Mouse (Mus musculus): ENCODE data around the gene Thsd4.

Gene Thsd4

DNA sequence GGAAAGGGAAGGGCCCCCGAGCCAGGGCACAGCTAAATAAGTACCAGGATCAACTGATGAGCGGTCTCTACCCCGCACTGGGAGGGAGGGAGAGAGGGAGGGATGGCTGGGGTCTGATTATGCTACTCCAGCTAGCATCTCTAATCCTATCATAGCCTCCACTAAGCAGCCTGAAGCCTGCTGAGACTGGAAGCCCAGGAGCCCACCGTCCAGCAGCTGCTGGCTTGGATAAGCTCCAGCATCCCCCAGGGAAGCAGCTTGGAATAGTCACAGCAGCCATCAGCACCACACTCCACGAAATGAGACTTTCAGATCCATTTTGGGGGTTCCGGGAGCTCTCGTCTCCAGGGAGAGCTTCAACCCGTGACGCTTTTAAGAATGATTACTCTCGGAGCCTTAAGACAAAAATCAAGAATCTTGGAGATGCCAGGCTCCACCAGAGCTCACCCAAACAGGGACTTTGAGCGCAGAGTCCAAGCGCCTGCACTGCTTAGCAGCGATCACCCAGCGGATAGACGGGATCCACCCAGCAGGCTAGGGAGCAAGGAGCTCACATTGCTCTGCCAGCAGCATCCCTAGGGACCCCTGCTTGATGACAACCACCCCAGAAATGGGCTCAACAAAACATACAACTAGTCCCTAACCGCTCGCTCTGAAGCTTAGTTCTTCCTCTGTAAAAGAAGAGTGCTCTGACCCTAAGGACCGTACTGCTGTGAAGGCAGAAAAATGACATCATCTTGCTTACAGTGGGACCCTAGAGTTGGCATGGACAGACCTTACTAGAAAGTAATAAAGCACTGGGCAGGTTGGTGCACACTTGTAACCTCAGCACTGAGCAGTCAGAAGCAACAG, 64.3 kb downstream of the Thsd4 start:
- no peak for DNase-seq (ENCODE audit: low read depth in 2 of 2, low spot score in 2 of 2)

DNA sequence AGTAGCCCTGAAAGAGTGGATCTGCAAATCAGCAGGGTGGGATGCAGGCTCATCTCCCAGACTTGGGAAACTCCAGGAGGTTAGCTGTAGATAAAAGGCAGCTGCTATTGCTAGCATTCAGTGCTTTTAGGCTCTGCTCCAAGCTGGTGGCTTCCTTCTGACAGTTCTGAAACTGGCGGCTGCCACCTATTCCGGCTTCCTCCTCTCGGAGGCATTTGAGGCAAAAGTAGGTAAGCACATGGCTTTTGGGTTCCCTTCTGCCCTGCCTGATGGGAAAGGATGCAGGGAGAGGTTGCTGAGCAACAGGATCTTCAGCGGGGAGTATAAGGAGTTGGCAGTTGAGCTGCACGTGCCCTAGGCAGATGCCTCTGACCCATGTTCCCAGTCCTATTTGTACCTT, 65.2 kb downstream of the Thsd4 start:
- DNase-seq (ENCODE audit: low read depth in 2 of 2, low spot score in 2 of 2): no peak

DNA sequence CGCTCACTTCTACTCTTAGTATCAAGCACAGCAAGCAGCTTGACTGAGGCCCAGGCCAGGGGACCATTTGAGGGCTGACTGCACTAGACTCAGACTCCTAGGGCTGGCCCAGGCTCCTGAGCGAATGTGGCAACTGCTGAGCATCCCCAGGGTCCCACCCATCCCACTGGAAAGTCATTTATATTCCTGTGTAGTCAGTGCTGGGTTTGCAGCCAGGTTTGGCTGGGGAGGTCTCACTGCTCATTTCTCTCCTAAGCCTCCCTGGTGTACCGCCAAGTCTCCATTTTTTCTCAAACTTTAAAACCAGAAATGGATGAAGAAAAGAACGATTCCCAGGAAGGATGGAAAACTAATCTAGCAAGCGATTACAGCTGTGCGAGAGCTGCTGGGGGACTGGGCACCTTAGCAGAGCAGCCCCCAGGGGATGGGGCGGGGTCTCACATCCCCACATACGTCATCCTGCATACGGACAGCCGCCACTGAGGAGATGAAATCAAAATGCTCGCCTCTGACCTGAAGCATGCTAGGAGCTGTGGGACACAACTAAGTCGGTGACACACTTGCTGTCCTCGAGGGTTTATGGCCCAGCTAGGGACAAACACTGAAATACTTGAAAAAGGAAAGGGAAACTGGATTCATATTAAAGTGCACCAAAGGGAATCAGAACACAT, 67.3 kb downstream of the Thsd4 start:
- no peak for DNase-seq (ENCODE audit: low read depth in 2 of 2, low spot score in 2 of 2)

DNA sequence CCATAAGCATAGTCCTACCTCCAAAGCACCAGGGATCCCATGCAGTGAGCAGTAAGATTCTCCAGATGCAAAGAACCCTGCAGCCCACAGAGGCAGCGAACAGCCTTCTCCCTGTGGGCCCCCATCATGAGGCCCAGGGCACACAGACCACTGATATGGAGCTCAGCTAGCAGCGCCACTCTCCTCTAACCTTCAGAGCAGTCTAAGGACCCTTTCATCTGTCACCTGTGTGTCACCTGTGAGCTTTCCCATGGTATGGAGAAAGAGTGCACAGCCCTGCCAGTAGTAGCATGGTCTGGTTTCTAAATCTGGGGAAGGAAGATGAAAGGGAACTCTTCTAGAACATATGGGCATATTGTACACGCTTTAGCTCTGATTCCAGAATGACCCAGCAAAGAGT, 72.3 kb downstream of the Thsd4 start:
- DNase-seq (ENCODE audit: low read depth in 2 of 2, low spot score in 2 of 2): no peak

DNA sequence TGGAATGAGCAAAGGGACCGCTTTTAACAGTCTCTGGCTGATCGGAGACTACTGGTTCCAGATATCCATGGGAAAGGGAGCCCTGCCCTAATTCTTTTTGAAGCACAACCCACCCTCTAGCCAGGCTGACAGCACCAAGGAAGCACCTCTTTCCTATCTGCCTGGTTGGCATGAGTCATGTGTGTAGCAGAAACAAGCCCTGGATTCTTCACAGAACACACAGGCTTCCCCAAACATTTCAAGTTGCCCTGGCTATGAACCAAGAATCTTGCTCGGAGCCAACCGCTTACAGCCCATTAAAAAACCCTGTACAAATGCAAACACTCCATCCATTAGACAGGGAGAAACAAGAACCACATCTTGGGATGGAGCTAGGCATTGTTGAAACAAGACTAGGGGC, 76.0 kb downstream of the Thsd4 start:
- no peak for DNase-seq (ENCODE audit: low read depth in 2 of 2, low spot score in 2 of 2)

DNA sequence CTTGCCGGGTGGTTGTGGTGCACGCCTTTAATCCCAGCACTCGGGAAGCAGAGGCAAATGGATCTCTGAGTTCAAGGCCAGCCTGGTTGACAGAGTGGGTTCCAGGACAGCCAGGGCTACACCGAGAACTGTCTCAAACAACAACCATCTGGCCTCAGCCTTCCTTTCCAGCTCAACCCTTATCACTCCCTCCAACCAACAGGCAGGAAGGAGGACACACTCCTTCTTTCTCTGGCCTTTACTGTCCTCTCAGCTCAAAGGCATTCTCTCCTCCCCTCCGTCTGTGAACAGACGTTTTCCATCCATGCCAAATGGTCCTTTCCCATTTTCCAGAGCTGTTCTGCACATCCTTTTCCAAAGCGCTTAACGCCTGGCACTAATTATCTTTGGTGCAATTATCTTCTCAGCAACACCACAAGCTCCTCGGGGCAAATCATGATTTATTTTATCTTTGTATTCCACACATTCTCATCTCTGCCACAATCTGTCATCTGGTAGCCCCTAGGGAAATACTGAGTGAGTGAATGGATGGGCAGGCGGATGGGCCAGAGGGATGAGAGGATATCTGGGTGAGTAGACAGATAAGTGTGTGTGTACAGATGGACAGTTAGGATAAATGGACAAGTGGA, 80.5 kb downstream of the Thsd4 start:
- DNase-seq (ENCODE audit: low read depth in 2 of 2, low spot score in 2 of 2): no peak

DNA sequence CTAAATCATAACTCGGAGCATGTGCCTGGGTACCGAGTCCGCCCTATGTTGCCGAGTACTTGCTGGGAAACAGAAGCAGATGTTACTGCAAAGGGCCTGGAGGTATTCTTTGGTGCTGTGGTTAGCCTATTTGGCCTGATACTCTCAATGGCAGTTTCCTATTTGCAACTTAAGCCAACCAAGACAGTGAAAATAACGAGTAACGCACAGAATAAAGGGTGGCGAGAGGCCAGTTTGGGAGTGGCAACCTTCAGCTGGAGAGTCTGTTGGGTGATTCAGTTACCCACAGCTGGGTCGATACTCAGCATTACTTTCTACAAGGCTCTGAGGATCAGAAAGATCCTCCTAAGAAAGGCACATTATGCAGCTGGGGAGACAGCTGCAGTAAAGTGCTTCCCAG, 81.3 kb downstream of the Thsd4 start:
- DNase-seq (ENCODE audit: low read depth in 2 of 2, low spot score in 2 of 2): no peak

DNA sequence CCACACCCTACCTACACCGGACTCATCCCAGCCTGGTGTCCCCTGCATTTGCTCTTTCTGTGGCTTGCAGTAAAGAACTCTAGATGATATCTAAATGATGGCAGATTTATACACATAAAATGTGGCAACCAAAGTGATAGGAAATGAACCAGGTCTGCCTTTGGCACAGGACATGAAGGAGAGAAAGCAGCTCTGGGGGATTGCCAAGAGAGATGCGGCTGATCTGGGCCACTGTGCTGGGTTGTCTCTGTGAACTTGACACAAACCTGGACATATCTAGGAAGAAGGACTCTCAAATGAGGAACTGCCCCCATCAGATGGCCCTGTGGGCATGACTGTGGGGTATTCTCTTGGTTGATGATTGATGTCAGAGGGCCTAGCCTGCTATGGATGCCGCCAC, 85.6 kb downstream of the Thsd4 start:
- no peak for DNase-seq (ENCODE audit: low read depth in 2 of 2, low spot score in 2 of 2)

DNA sequence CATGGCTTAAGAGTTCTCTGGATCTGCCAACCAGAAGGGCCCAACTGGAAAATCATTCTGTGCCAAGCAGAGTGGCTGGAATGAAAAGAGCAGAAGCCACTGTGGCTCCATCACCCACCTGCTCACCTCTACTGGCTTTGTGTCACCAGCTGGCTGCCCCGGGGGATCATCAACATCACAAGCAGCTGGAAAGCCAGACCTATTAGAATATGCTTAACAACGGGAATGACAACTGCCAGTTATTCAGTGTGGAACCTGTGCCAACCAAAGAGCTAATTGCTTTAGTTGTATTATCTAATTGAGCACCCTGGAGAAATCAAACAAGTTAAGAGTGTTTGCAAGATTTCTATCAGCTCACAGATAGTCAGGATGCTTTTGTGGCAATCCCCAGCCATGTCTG, 87.8 kb downstream of the Thsd4 start:
- no peak for DNase-seq (ENCODE audit: low read depth in 2 of 2, low spot score in 2 of 2)

DNA sequence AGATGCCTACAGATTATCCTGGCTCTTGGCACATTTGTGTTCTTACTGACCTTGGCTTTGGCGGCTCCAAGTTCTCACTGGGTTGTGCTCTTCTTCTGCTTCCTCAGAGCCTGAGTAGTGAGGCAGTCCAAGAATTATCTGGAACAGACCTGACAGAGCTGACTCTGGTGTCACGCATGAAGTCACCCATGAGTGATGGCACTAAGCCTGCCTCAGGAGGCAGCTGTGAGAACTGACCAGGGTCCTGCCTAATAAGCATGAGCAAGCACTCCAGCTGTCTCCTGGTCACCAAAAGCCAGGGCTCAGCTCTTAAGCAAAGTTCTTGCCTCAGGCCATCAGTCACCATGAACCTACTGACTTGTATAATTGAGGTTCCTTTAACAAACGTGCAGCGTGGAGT, 89.9 kb downstream of the Thsd4 start:
- DNase-seq (ENCODE audit: low read depth in 2 of 2, low spot score in 2 of 2): no peak

DNA sequence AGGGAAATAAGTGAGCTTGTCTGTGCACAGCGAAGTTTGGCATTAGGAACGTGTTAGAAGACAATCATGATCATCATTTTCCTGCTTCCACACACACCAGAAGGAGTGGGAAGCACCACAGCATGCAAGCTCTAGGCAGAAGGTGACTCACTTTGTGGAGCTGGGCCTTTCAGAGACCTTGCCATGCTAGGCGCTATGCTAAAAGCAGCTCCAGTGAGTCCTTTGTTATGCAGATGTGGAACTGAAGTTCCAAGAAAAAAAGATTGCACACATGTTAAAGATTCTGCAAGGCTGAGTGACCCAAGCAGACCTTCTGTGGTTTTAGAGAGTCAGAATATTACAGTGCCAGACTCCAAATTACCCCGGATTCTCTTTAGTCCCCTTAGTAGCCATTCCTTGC, 91.8 kb downstream of the Thsd4 start:
- DNase-seq (ENCODE audit: low read depth in 2 of 2, low spot score in 2 of 2): no peak

DNA sequence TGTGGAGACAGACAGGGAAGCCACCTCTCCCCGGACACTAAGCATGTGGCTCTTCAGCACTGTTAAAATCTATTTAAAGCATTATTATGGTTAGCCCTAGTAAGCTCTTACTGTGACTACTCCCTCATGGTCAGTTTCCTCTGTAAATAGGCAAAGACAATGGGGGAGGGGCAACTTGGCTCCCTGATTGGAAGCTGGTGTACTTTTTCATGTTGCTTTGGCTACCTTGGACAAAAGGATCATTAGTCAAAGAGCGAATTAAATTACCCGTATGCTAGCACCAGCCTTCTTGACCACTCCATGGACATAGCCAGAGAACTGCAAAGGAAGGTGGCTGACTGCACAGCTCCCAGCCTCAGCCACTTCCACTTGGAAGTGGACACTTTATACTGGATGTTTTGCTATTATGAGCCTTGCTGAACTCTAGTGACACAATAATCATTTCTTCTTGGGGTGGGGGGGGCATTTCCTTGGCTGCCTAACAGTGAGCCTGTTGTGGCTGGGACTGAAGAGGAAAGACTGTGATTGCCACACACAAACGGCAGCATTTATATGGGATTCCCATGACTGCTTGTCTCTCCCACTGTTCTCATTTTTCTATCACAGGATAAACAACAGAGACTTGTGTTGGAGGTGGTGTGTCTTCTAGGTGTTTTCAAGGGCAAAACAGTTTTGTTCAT, 107.6 kb downstream of the Thsd4 start:
- no peak for DNase-seq (ENCODE audit: low read depth in 2 of 2, low spot score in 2 of 2)

DNA sequence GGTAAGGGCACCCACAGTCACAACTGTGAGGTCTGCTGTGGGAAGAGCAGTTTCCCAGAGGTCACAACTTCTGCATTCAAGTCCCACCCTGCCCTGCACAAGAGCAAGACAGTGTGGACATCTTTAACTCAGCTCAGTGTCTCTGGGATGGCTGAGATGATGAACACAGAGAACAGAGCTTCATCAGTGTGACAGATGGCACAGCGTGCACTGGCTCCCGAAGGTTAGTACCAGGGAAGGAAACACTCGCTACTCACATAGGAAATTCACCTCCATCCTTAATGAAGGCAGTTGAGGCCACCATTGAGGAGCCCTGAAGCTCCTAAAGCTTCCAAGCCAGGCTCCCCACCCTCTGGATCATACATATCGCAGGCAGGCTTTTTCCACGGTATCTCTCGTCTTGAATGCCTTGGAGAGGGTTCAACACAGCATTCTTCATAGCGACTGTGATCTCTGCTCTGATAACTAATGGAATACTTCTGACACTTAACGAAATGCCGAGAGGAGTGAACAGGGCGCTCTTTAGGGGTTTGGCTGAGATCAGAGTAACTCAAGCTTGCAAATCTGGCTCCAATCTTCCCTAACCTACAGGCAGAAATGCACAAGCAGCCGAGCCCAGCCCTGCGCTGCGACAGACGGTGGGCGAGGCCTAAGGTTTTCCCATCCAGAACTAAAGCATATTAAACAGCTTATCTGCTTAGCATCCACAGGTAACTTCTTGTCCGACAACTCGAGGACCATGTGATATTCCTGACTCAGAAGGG, 110.8 kb downstream of the Thsd4 start:
- DNase-seq (ENCODE audit: low read depth in 2 of 2, low spot score in 2 of 2): no peak

DNA sequence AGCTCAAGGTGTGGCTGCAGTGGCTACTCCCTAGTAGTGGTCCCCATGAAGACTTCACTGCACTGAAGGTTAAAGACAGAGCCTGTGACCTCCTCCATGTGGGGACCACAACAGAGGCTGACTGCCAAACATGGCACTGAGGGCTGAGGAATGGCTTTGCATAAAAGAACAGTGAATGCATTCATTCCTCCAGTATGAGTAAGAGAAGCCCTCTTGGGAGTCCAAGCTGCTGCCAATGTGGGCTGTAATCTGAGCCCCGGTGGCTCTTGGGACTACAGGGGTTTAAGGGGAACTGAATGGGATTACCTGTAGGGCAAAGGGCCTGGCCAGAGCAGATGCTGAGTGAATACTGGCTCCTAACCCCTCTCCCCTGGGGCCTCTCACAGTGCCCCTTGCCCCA, 114.5 kb downstream of the Thsd4 start:
- DNase-seq (ENCODE audit: low read depth in 2 of 2, low spot score in 2 of 2): no peak

DNA sequence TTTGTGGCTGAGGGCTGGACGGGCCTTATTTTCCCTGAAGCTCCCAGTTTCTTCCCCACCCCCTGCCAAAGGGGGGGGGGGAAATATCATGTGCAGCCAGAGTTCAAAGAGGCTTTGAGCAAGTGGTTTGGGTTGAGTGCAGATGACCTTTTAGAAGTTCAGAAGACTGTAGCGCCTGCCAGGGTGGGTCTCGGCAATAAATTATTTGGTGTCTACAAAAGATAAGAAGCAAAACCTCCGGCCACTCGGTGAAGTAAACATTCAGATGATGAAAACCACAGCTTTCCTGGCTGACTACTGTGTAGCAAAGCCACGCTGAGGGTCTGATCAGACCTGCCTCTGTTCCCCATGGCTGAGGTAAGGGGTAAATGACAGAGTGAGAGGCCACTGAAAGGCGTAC, 116.1 kb downstream of the Thsd4 start:
- no peak for DNase-seq (ENCODE audit: low read depth in 2 of 2, low spot score in 2 of 2)

DNA sequence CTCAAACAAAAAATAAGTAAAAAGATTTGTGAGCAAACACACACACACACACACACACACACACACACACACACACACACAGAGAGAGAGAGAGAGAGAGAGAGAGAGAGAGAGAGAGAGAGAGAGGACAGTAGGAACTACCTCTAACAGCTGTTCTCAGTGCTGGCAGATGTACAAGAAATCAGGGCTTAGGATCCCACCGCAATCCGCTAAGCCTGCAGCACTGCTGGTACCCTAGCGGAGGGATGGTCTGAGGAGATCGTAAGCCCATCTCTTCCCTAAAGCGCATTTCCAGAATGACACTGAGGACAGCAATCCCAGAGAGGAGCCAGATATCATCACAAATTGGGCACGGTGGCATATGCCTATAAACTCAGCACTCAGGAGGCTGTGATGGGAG, 119.2 kb downstream of the Thsd4 start:
- DNase-seq (ENCODE audit: low read depth in 2 of 2, low spot score in 2 of 2): no peak

DNA sequence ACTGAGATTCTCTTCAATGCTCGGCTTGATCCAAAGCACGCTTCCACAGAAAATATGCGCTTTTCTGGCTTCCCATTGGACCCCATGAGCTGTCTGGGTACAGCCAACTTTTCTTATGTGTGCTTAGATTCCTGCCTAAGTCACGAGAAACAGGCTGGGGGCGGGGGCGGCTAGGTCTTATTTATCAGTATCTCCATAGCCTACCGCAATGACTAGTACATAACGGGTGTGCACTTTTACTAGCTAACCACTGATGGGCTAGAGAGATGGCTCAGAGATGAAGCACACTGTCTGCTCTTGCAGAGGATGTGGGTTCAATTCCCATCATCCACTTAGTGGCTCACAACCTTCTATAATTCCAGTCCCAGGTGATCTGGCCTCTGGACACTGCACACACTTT, 121.8 kb downstream of the Thsd4 start:
- DNase-seq (ENCODE audit: low read depth in 2 of 2, low spot score in 2 of 2): no peak

DNA sequence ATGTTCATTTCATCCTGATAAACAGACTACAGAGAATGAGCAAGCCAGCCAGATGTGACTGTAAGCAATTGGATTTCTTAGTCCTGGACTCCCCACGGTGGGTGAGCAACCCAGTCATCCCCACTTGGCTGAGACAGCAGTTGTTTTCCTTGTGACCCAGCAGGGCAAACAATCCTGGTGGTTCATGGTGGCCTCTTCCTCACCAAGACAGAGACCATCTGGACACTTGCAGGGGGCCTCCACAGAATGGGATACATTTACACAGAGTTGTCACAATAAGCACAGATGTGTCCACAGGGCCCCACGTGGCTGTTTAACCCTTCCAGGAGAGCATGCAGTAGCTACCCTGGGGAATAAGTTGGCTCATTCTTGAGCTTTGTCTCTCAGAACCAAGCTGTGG, 123.8 kb downstream of the Thsd4 start:
- no peak for DNase-seq (ENCODE audit: low read depth in 2 of 2, low spot score in 2 of 2)

DNA sequence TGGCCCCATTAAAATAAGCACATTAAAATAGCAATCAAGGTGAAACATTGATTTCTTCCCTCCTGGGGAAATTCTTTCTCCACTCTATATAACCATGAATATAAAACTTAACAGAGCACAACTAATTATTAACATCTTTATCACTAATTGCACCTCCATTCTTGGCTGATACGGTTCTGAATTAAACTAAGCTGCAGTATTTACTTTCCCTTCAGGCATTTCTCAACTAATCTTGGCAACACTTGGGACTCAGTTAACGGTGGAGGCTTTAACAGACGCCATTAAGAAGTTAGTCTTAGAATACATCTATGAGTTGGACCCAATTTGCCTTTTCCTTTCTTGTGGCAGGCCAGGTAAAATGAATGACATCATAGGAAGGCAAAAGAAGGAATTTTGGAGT, 125.8 kb downstream of the Thsd4 start:
- DNase-seq (ENCODE audit: low read depth in 2 of 2, low spot score in 2 of 2): no peak

DNA sequence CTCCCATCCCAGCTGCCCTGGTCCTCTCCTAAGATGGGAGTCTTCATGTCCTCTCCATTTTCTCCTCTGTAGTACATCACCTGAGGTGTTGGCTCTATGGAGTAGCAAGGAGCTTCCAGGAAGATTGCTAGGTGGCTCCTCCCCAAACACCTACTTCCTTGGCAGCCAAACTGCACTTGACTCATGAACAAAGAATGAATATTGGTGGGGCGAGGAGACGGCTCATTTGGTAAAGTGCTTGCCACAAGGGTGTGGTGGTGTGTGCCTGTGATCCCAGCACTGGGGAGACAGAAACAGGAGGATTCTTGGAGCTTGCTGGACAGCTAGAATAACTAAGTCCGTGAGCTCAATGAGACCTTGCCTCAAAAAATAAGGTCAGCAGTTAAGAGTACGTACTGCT, 128.9 kb downstream of the Thsd4 start:
- DNase-seq (ENCODE audit: low read depth in 2 of 2, low spot score in 2 of 2): no peak

DNA sequence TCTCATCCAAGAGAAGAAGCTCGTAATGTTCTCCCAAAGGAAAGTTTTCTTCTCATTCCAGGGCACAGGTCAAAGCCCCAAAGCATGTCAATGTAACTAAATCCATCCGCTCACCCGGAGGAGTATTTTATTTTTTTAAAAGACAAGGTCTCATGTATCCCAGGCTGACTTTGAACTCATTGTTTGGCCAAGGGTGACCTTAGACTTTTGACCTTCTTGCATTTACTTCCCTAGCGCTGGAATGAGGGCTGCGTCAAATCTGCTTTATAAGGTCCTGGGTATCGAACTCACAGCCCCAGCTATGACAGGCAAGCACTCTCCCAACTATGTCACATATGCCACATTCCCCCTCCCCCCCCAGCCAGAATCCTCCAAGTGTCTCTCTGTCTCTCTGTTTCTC, 137.1 kb downstream of the Thsd4 start:
- no peak for DNase-seq (ENCODE audit: low read depth in 2 of 2, low spot score in 2 of 2)

Measured in CD8-positive naive resting alpha-beta T cell, adult 2 months (primary cell).